Mouse (Mus musculus) limb, embryonic 14.5 days (tissue): ENCODE results near the gene Nr1i3. TPM values are rescaled to one million over a fixed set of nuclear protein-coding genes. Genes with fewer than 3 reads are reported as not detected.

ENCODE experiments used
- ATAC-seq: fragments of 200-750 bp; cut with Nextera tagmentation; 2 replicates; pipeline ENCODE4 v1.8.0; 2017; ENCODE audit warnings: low read depth, moderate number of reproducible peaks, moderate TSS enrichment; ENCODE audit not compliant: low FRiP score
- DNase-seq: peaks from one replicate; pipeline ENCODE4 v3.0.0-alpha.2; 2015; ENCODE audit warnings: low spot score
- H3K27ac ChIP-seq: fragments of 300-500 bp; sonication (generic); replicated peaks from 2 replicates; pipeline ENCODE4 v1.5.1; 2014; ENCODE audit warnings: low read depth, mild to moderate bottlenecking, low read length, moderate library complexity, mixed read lengths
- H3K27me3 ChIP-seq: fragments of 300-500 bp; sonication (generic); 2 replicates; pipeline ENCODE4 v1.6.1; 2014; ENCODE audit warnings: low read length, mixed read lengths; ENCODE audit not compliant: control insufficient read depth, insufficient read depth
- H3K36me3 ChIP-seq: fragments of 300-500 bp; sonication (generic); 2 replicates; pipeline ENCODE4 v1.6.1; 2014; ENCODE audit warnings: mild to moderate bottlenecking, low read length, moderate library complexity, mixed read lengths; ENCODE audit not compliant: control insufficient read depth, insufficient read depth
- H3K4me1 ChIP-seq: fragments of 300-500 bp; sonication (generic); 2 replicates; pipeline ENCODE4 v1.6.1; 2014; ENCODE audit warnings: antibody characterized with exemption, low read length, mixed read lengths; ENCODE audit not compliant: control insufficient read depth, insufficient read depth
- H3K4me2 ChIP-seq: fragments of 300-500 bp; sonication (generic); replicated peaks from 2 replicates; pipeline ENCODE4 v1.6.1; 2014; ENCODE audit warnings: low read depth, mild to moderate bottlenecking, low read length, moderate library complexity; ENCODE audit not compliant: severe bottlenecking
- H3K4me3 ChIP-seq: fragments of 300-500 bp; sonication (generic); replicated peaks from 2 replicates; pipeline ENCODE4 v1.5.1; 2014; ENCODE audit warnings: low read length
- H3K9ac ChIP-seq: fragments of 300-500 bp; sonication (generic); 2 replicates; pipeline ENCODE4 v1.6.1; 2014; ENCODE audit warnings: mild to moderate bottlenecking, low read depth, low read length, moderate library complexity; ENCODE audit not compliant: severe bottlenecking
- H3K9me3 ChIP-seq: fragments of 300-500 bp; sonication (generic); 2 replicates; pipeline ENCODE4 v1.6.1; 2016; ENCODE audit warnings: low read length; ENCODE audit not compliant: control insufficient read depth
- POLR2A ChIP-seq: fragments of 200-500 bp; IDR thresholded peaks from 2 replicates; pipeline ENCODE4 v1.8.0; 2012; ENCODE audit warnings: inconsistent platforms, mild to moderate bottlenecking, moderate library complexity, borderline replicate concordance; ENCODE audit not compliant: insufficient read depth, insufficient read length; ENCODE audit errors: extremely low read depth
- WGBS: fragments of 180-500 bp; shearing (Covaris S2); extraction: QIAGEN DNeasy Blood & Tissue Kit; methylation state at CpG from one replicate; pipeline ENCODE4 v1.1.7; 2014; 5-methylcytosine and 5-hydroxymethylcytosine counted together
- polyA plus RNA-seq, 2 experiments: library from polyadenylated mRNA; depleted of rRNA in 1 of 2; stranded (reverse) in 1 of 2; unstranded in 1 of 2; fragments of >200 nt; fragmentation: Nextera tagmentation in 1 of 2; extraction: Ambion mirVana in 1 of 2; gene quantifications; 2 replicates each; pipeline versions ENCODE4 v1.2.1 to v1.2.3; 2012 to 2014

Gene Nr1i3
- polyA plus RNA-seq, 2 experiments = 0.06 to 0.32 TPM

- no peak overlapping the region for H3K27ac ChIP-seq
- no peak overlapping the region for H3K9ac ChIP-seq
- H3K27me3 ChIP-seq = no peaks in the 10 kb centered on the region
- H3K36me3 ChIP-seq = no peaks in the 10 kb centered on the region
- H3K4me3 ChIP-seq = no peak overlapping the region
- no peak overlapping the region for H3K4me2 ChIP-seq
- 79% methylated on average over 7 of the region's 7 CpGs for WGBS
- H3K4me1 ChIP-seq = peaks cover 13% of the 10 kb centered on the region
- DNase-seq (no peak), ATAC-seq (no peak)
- no peak for TF ChIP-seq POLR2A
- no peaks in the 10 kb centered on the region for H3K9me3 ChIP-seq
These were observed 29.5 kb upstream of the Nr1i3 start for GRCm38 (mm10) chr1:171184314-171184713.

GRCm38 (mm10) chr1:171185655-171186054, 28.1 kb upstream of the Nr1i3 start:
- H3K36me3 ChIP-seq = no peaks in the 10 kb centered on the region
- no peak overlapping the region for H3K9ac ChIP-seq
- DNase-seq = no peak
- no peaks in the 10 kb centered on the region for H3K27me3 ChIP-seq
- no peak for ATAC-seq
- H3K4me2 ChIP-seq = no peak overlapping the region
- no peak overlapping the region for H3K4me3 ChIP-seq
- H3K9me3 ChIP-seq = no peaks in the 10 kb centered on the region
- no peak overlapping the region for H3K27ac ChIP-seq
- H3K4me1 ChIP-seq = peaks cover 19% of the 10 kb centered on the region
- WGBS = 54% methylated on average over 8 of the region's 8 CpGs
- TF ChIP-seq POLR2A = no peak

- no peaks in the 10 kb centered on the region for H3K9me3 ChIP-seq
- no peak overlapping the region for H3K4me2 ChIP-seq
- 0 out of 2 replicates have a peak overlapping the region, but pooled peaks have one; percentile 2 for H3K27ac ChIP-seq
- ATAC-seq (no peak), DNase-seq (no peak)
- peaks cover 13% of the 10 kb centered on the region; the same call in 1 of the 2 replicates for H3K27me3 ChIP-seq
- 67% methylated on average over 13 of the region's 13 CpGs for WGBS
- TF ChIP-seq POLR2A = no peak
- H3K4me1 ChIP-seq = peaks cover 21% of the 10 kb centered on the region
- H3K36me3 ChIP-seq = no peaks in the 10 kb centered on the region
- H3K9ac ChIP-seq = no peak overlapping the region
- H3K4me3 ChIP-seq = no peak overlapping the region
These were observed 25.7 kb upstream of the Nr1i3 start for GRCm38 (mm10) chr1:171187851-171188700.

- no peak overlapping the region; the same call in 1 of the 2 replicates for H3K4me2 ChIP-seq
- peaks cover 23% of the 10 kb centered on the region; the same call in 1 of the 2 replicates for H3K27me3 ChIP-seq
- no peak overlapping the region; the same call in 1 of the 2 replicates for H3K27ac ChIP-seq
- peaks cover 24% of the 10 kb centered on the region for H3K4me1 ChIP-seq
- H3K9me3 ChIP-seq = no peaks in the 10 kb centered on the region
- no peak overlapping the region for H3K4me3 ChIP-seq
- H3K36me3 ChIP-seq = no peaks in the 10 kb centered on the region
- no peak for DNase-seq
- ATAC-seq = peak; percentile 17; the same call in 1 of the 2 replicates
- TF ChIP-seq POLR2A = no peak
- no peak overlapping the region for H3K9ac ChIP-seq
- WGBS = 17% methylated on average over 8 of the region's 8 CpGs
These were observed 24.7 kb upstream of the Nr1i3 start for GRCm38 (mm10) chr1:171189046-171189445.

GRCm38 (mm10) chr1:171189476-171190114, 24.2 kb upstream of the Nr1i3 start:
- 40% methylated on average over 14 of the region's 14 CpGs for WGBS
- no peak overlapping the region for H3K27ac ChIP-seq
- no peak overlapping the region for H3K9ac ChIP-seq
- no peaks in the 10 kb centered on the region for H3K36me3 ChIP-seq
- no peak overlapping the region; the same call in 1 of the 2 replicates for H3K4me2 ChIP-seq
- no peaks in the 10 kb centered on the region for H3K9me3 ChIP-seq
- H3K27me3 ChIP-seq = peaks cover 28% of the 10 kb centered on the region
- ATAC-seq (peak; percentile 45; the same call in 1 of the 2 replicates), DNase-seq (no peak)
- no peak overlapping the region for H3K4me3 ChIP-seq
- H3K4me1 ChIP-seq = peaks cover 30% of the 10 kb centered on the region
- no peak for TF ChIP-seq POLR2A
